Mouse (Mus musculus) monocyte, adult 5-6 weeks (primary cell): Measurements from ENCODE around the gene Pigm. TPM values are rescaled to one million over a fixed set of nuclear protein-coding genes. Genes with fewer than 3 reads are reported as not detected.

ENCODE experiments used
- ATAC-seq: fragments of 153-309, 156-312 bp; replicated peaks from 2 replicates; pipeline ENCODE4 v1.8.0; 2017; ENCODE audit warnings: mild to moderate bottlenecking; ENCODE audit not compliant: low TSS enrichment, insufficient number of reproducible peaks, severe bottlenecking, poor library complexity, low FRiP score
- total RNA-seq: library from RNA; stranded (forward); fragments of 200-1000, 200-491, 200-594 nt; gene quantifications from 3 replicates; pipeline ENCODE4 v1.2.3, GENCODE M21; 2017

The Pigm gene
- total RNA-seq: 17.5 to 26.9 TPM (median 23.7 TPM) in 3 replicates

GRCm38 (mm10) chr1:172376198-172376667 lies at the start of gene Pigm:
Gene Pigm, plus strand, starts transcription at chr1:172376546.
- peak; percentile 97 for ATAC-seq

- ATAC-seq: no peak
Observed at GRCm38 (mm10) chr1:172326684-172327083, 49.7 kb upstream of the Pigm start.

- no peak for ATAC-seq
Observed at GRCm38 (mm10) chr1:172327206-172328001, 48.9 kb upstream of the Pigm start.

GRCm38 (mm10) chr1:172328041-172328440 lies 48.3 kb upstream of the Pigm start:
- no peak for ATAC-seq

GRCm38 (mm10) chr1:172328461-172328860 lies 47.9 kb upstream of the Pigm start:
- no peak for ATAC-seq

GRCm38 (mm10) chr1:172329131-172329530 lies 47.2 kb upstream of the Pigm start, which contains the start of gene Kcnj9:
Gene Kcnj9, minus strand, starts transcription at chr1:172329318.
- ATAC-seq: no peak

- no peak for ATAC-seq
Observed at GRCm38 (mm10) chr1:172329616-172330015, 46.7 kb upstream of the Pigm start.

- no peak for ATAC-seq
Observed at GRCm38 (mm10) chr1:172331422-172331947, 44.9 kb upstream of the Pigm start.

- no peak for ATAC-seq
Observed at GRCm38 (mm10) chr1:172332925-172333324, 43.4 kb upstream of the Pigm start.

GRCm38 (mm10) chr1:172333512-172333911 lies 42.8 kb upstream of the Pigm start:
- no peak for ATAC-seq

GRCm38 (mm10) chr1:172335804-172336203 lies 40.5 kb upstream of the Pigm start:
- no peak for ATAC-seq

GRCm38 (mm10) chr1:172337411-172338185 lies 38.7 kb upstream of the Pigm start:
- no peak for ATAC-seq

GRCm38 (mm10) chr1:172340729-172341321 lies 35.5 kb upstream of the Pigm start, which contains the start of gene Kcnj10:
Gene Kcnj10, plus strand, starts transcription at chr1:172341210.
- peak; percentile 63 for ATAC-seq

GRCm38 (mm10) chr1:172341386-172341785 lies 35.0 kb upstream of the Pigm start:
- no peak for ATAC-seq

GRCm38 (mm10) chr1:172342729-172343128 lies 33.6 kb upstream of the Pigm start:
- ATAC-seq: no peak

- ATAC-seq: no peak
Observed at GRCm38 (mm10) chr1:172343914-172344313, 32.4 kb upstream of the Pigm start.

GRCm38 (mm10) chr1:172344820-172345219 lies 31.5 kb upstream of the Pigm start:
- ATAC-seq: no peak

- no peak for ATAC-seq
Observed at GRCm38 (mm10) chr1:172346707-172347106, 29.6 kb upstream of the Pigm start.

GRCm38 (mm10) chr1:172347382-172347781 lies 29.0 kb upstream of the Pigm start:
- ATAC-seq: 0 out of 2 replicates have a peak, but pooled peaks have one; percentile 30
